Mouse (Mus musculus): ENCODE measurements around the gene Fnbp1l. TPM values are rescaled to one million over a fixed set of nuclear protein-coding genes. Genes with fewer than 3 reads are reported as not detected.

The Fnbp1l gene
- polyA plus RNA-seq, 1 experiment from 2014 or later: 23.0 TPM

GRCm38 (mm10) chr3:122520875-122521274, 98.6 kb downstream of the Fnbp1l start:
- H3K36me3 ChIP-seq: 0 out of 2 replicates have a peak, but pooled peaks cover 10% of the 10 kb centered on the region
- H3K9ac ChIP-seq: no peak overlapping the region
- H3K4me1 ChIP-seq: peaks cover 35% of the 10 kb centered on the region
- no peak overlapping the region for H3K4me3 ChIP-seq
- H3K27me3 ChIP-seq (replicated peaks): peaks cover 9% of the 10 kb centered on the region; the same call in 1 of the 2 replicates
- WGBS: 76% methylated on average over 4 of the region's 4 CpGs
- no peak overlapping the region for H3K27ac ChIP-seq (replicated peaks)
- no peak overlapping the region for H3K4me2 ChIP-seq
- no peak for ATAC-seq (ENCODE audit: extremely low read depth, insufficient number of reproducible peaks, low FRiP score, low TSS enrichment)
- H3K9me3 ChIP-seq: no peaks in the 10 kb centered on the region

DNA sequence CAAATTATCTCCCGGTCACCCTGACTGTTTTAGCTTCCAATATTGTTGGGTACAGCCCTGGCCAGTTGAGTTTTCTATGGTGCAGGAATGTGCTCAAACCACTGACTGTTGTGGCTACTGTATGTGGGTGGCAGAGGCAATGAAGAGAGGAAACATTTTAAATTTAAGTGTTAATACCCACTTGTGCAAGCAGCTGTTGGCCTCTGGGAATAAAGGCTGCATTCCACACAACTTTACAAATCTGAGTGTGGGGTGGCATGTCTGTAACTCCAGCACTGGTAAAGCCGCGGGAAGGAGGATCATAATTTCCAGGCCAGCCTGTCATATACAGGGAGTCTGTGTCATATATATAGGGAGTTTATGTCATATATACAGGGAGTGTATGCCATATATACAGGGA, 99.2 kb downstream of the Fnbp1l start:
- WGBS: 88% methylated on average over 3 of the region's 3 CpGs
- H3K4me2 ChIP-seq: no peak overlapping the region
- H3K4me1 ChIP-seq: peaks cover 40% of the 10 kb centered on the region
- no peaks in the 10 kb centered on the region for H3K9me3 ChIP-seq
- no peak overlapping the region for H3K27ac ChIP-seq (replicated peaks)
- no peak overlapping the region for H3K4me3 ChIP-seq
- peaks cover 9% of the 10 kb centered on the region; the same call in 1 of the 2 replicates for H3K27me3 ChIP-seq (replicated peaks)
- no peak for ATAC-seq (ENCODE audit: extremely low read depth, insufficient number of reproducible peaks, low FRiP score, low TSS enrichment)
- H3K9ac ChIP-seq: no peak overlapping the region
- 0 out of 2 replicates have a peak, but pooled peaks cover 6% of the 10 kb centered on the region for H3K36me3 ChIP-seq

DNA sequence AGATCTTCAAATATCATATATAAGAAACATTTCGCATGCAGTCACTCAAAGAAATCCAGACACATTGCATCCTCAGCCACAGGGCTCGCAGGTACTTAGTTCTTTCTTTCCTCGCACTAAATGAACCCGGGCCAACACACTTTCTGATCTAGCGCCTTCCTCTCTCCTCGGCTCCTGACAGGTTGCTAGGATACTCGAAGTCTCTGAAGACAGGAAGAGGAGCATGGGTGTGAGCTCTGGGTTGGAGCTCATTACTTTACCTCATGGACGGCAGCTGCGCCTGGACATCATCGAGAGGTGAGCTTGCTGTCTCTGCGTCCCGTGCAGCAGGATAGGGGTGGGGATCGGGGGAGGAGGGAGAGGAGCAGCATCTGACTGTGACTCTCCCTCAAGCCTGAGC, 100.4 kb downstream of the Fnbp1l start:
- ATAC-seq (ENCODE audit: extremely low read depth, insufficient number of reproducible peaks, low FRiP score, low TSS enrichment): no peak
- 48% methylated on average over 13 of the region's 13 CpGs for WGBS
- no peak overlapping the region for H3K4me2 ChIP-seq
- no peak overlapping the region for H3K27ac ChIP-seq (replicated peaks)
- no peaks in the 10 kb centered on the region for H3K9me3 ChIP-seq
- peaks cover 46% of the 10 kb centered on the region for H3K4me1 ChIP-seq
- H3K27me3 ChIP-seq (replicated peaks): peaks cover 9% of the 10 kb centered on the region; the same call in 1 of the 2 replicates
- H3K9ac ChIP-seq: no peak overlapping the region
- 0 out of 2 replicates have a peak, but pooled peaks cover 4% of the 10 kb centered on the region for H3K36me3 ChIP-seq
- H3K4me3 ChIP-seq: no peak overlapping the region

- Histone ChIP-seq H3K27ac (replicated peaks) (no peak overlapping the region), H3K27me3 (replicated peaks) (peaks cover 9% of the 10 kb centered on the region; the same call in 1 of the 2 replicates), H3K4me3 (no peak overlapping the region), H3K4me1 (peaks cover 46% of the 10 kb centered on the region), H3K36me3 (0 out of 2 replicates have a peak, but pooled peaks cover 2% of the 10 kb centered on the region), H3K9ac (no peak overlapping the region), H3K9me3 (no peaks in the 10 kb centered on the region), H3K4me2 (no peak overlapping the region)
- ATAC-seq (ENCODE audit: extremely low read depth, insufficient number of reproducible peaks, low FRiP score, low TSS enrichment): no peak; the same call in 1 of the 2 replicates
- WGBS: 46% methylated on average over 9 of the region's 9 CpGs
Observed at GRCm38 (mm10) chr3:122518231-122518736, 101.2 kb downstream of the Fnbp1l start.

- ATAC-seq (ENCODE audit: extremely low read depth, insufficient number of reproducible peaks, low FRiP score, low TSS enrichment): no peak
Observed at GRCm38 (mm10) chr3:122517726-122518125, 101.8 kb downstream of the Fnbp1l start.

DNA sequence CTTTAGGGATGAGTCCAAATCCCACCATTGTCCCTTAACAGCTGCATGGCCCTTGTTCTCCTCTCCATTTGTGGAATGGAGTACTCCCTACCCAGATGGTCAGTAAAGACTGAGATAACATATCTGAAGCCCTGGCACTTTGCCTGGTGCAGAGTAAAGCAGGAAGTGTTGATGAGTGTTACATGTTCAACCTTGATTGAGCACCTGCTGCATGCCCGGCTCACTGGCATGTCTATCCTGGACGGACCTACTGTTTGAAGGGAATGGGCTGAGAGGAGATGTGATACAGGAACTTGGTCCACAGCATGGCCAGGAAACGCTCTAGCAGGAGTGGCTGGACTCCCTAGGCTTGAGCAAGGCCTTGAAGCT, 103.2 kb downstream of the Fnbp1l start:
- no peak overlapping the region for H3K9ac ChIP-seq
- H3K4me3 ChIP-seq: no peak overlapping the region
- ATAC-seq (ENCODE audit: extremely low read depth, insufficient number of reproducible peaks, low FRiP score, low TSS enrichment): no peak
- no peaks in the 10 kb centered on the region for H3K9me3 ChIP-seq
- no peak overlapping the region for H3K4me2 ChIP-seq
- H3K4me1 ChIP-seq: peaks cover 54% of the 10 kb centered on the region
- 0 out of 2 replicates have a peak overlapping the region, but pooled peaks have one; percentile 7 for H3K27ac ChIP-seq (replicated peaks)
- peaks cover 9% of the 10 kb centered on the region; the same call in 1 of the 2 replicates for H3K27me3 ChIP-seq (replicated peaks)
- no peaks in the 10 kb centered on the region for H3K36me3 ChIP-seq
- WGBS: 51% methylated on average over 3 of the region's 3 CpGs

More at GRCm38 (mm10) chr3:122517726-122518125, 101.8 kb downstream of the Fnbp1l start:
- H3K36me3 ChIP-seq: no peaks in the 10 kb centered on the region
- peaks cover 46% of the 10 kb centered on the region for H3K4me1 ChIP-seq
- peaks cover 9% of the 10 kb centered on the region; the same call in 1 of the 2 replicates for H3K27me3 ChIP-seq (replicated peaks)
- H3K9me3 ChIP-seq: no peaks in the 10 kb centered on the region
- H3K4me2 ChIP-seq: no peak overlapping the region
- no peak overlapping the region for H3K9ac ChIP-seq
- H3K27ac ChIP-seq (replicated peaks): no peak overlapping the region
- 64% methylated on average over 4 of the region's 4 CpGs for WGBS
- H3K4me3 ChIP-seq: no peak overlapping the region

DNA sequence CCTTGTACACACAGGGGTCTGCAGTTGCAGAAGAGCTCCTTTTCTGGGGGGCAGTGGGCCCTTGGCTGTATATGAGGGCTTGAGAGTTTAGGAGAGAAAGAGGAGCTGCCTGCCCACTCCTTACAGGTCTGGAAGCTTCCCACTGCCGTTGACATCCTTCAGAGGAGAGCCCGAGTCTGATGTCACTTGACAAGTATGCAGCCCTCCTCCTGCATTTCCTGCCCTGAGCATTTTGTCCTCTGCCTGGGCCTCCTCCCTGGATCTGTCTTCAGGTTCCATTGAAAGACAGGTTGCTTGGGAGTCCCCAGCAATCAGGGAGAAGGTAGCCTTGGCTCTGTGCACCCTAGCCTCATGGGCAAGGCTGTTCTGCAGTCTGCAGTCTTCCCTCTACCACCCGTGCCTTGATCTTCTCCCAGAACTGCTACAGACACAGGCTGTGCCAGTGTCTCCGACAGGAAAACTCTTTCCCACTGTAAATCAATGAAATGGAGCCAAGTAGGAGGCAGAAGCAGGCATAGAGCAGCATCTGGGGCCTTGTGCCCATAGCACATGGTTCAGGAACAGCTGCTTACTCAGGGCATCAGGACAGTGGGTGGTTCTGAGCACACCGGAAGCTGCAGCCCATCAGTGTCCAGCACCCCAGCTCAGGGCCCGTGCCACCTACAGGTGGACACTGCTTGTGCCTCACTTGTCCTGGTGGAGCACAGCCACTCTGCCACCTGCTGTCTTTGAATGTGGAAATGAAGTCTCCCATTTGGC, 103.8 kb downstream of the Fnbp1l start:
- ATAC-seq (ENCODE audit: extremely low read depth, insufficient number of reproducible peaks, low FRiP score, low TSS enrichment): no peak
- H3K4me3 ChIP-seq: no peak overlapping the region
- 0 out of 2 replicates have a peak overlapping the region, but pooled peaks have one; percentile 7 for H3K27ac ChIP-seq (replicated peaks)
- 56% methylated on average over 6 of the region's 6 CpGs for WGBS
- peaks cover 9% of the 10 kb centered on the region; the same call in 1 of the 2 replicates for H3K27me3 ChIP-seq (replicated peaks)
- H3K36me3 ChIP-seq: no peaks in the 10 kb centered on the region
- H3K9ac ChIP-seq: no peak overlapping the region
- H3K4me1 ChIP-seq: peaks cover 57% of the 10 kb centered on the region
- no peaks in the 10 kb centered on the region for H3K9me3 ChIP-seq
- H3K4me2 ChIP-seq: no peak overlapping the region

GRCm38 (mm10) chr3:122512725-122513375, 106.7 kb downstream of the Fnbp1l start:
- no peak for ATAC-seq (ENCODE audit: extremely low read depth, insufficient number of reproducible peaks, low FRiP score, low TSS enrichment)
- H3K9ac ChIP-seq: no peak overlapping the region
- no peak overlapping the region for H3K27ac ChIP-seq (replicated peaks)
- 89% methylated on average over 16 of the region's 16 CpGs for WGBS
- no peak overlapping the region for H3K4me2 ChIP-seq
- no peaks in the 10 kb centered on the region for H3K36me3 ChIP-seq
- no peak overlapping the region for H3K4me3 ChIP-seq
- H3K27me3 ChIP-seq (replicated peaks): peaks cover 5% of the 10 kb centered on the region; the same call in 1 of the 2 replicates
- H3K9me3 ChIP-seq: no peaks in the 10 kb centered on the region
- H3K4me1 ChIP-seq: peaks cover 54% of the 10 kb centered on the region

GRCm38 (mm10) chr3:122511721-122512619, 107.5 kb downstream of the Fnbp1l start:
- no peaks in the 10 kb centered on the region for H3K9me3 ChIP-seq
- 77% methylated on average over 14 of the region's 14 CpGs for WGBS
- no peak overlapping the region for H3K4me3 ChIP-seq
- no peak for ATAC-seq (ENCODE audit: extremely low read depth, insufficient number of reproducible peaks, low FRiP score, low TSS enrichment)
- H3K27ac ChIP-seq (replicated peaks): no peak overlapping the region
- H3K36me3 ChIP-seq: no peaks in the 10 kb centered on the region
- H3K27me3 ChIP-seq (replicated peaks): no peaks in the 10 kb centered on the region
- H3K9ac ChIP-seq: no peak overlapping the region
- H3K4me1 ChIP-seq: peaks cover 45% of the 10 kb centered on the region
- no peak overlapping the region for H3K4me2 ChIP-seq

GRCm38 (mm10) chr3:122510932-122511331, 108.6 kb downstream of the Fnbp1l start:
- H3K4me1 ChIP-seq: peaks cover 46% of the 10 kb centered on the region
- 60% methylated on average over 10 of the region's 10 CpGs for WGBS
- H3K9me3 ChIP-seq: no peaks in the 10 kb centered on the region
- H3K9ac ChIP-seq: no peak overlapping the region
- H3K27ac ChIP-seq (replicated peaks): no peak overlapping the region
- no peak overlapping the region for H3K4me2 ChIP-seq
- no peaks in the 10 kb centered on the region for H3K36me3 ChIP-seq
- no peaks in the 10 kb centered on the region for H3K27me3 ChIP-seq (replicated peaks)
- ATAC-seq (ENCODE audit: extremely low read depth, insufficient number of reproducible peaks, low FRiP score, low TSS enrichment): no peak
- H3K4me3 ChIP-seq: no peak overlapping the region

Data from heart, embryonic 13.5 days (tissue).